Mouse (Mus musculus): ENCODE results near the gene Thpo.

Gene Thpo

GRCm38 (mm10) chr16:20703699-20704400 is 30.5 kb downstream of the Thpo start:
- DNase-seq (ENCODE audit: low read depth, low spot score) = no peak

DNA sequence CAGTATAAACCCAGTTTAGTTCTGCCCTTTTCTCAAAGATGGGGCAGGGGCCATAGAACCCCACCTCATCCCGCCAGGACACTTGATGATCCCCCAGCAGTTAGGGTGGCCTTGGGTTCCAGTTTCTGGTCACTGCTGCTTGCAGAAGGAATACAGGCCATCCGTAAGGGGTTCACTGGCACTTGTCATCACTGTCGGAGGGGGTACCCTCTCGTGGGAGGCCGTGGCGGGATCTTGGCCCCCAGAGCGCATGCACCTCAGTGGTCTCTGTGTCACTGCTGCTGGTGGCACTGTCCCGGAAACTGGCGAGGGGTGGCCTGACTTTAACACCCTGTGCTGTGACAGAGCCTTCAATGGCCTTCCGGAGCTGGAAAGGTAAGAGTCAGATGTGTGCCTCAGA is 31.2 kb downstream of the Thpo start:
- DNase-seq (ENCODE audit: low read depth, low spot score) = no peak

- peak; percentile 71 for DNase-seq (ENCODE audit: low read depth, low spot score)
These were observed 31.8 kb downstream of the Thpo start for GRCm38 (mm10) chr16:20702522-20702893.

DNA sequence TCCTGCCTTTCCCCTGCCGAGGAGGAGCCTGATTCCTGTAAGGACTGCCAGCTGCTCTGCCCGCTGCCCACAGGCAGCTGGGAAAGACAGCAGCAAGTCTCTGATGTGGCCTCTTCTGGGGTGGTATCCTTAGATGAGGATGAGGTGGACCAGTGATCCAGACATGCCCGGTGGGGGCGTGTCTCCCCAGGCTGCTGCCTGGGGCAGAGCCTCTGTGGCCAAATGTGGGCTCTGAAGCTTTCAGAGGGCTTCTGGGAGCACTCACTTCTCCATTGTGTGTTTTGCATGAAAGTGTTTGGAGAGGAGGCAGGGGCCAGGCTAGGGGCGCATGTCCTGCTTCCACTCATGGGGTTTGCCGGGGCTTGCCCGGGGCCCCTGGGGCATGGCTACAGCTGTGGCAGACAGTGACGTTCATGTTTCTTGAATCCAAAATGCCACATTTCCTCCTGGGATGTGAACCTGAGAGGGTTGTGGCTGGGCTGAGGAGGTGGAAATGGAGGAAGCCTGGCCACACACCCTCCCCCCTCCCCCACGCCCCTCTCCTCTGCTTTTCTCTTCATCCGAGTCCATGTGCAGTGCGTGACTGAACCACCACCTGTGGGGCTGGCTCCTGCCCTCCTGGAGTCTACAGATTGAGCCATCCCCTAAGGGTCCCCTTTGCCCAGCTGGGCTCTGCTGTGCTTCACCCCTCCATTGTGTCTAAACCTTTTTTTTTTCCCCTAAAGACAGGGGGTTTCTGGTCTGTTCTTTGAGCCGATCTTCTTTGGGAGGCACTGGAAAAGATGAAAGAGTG is 32.4 kb downstream of the Thpo start:
- no peak for DNase-seq (ENCODE audit: low read depth, low spot score)

DNA sequence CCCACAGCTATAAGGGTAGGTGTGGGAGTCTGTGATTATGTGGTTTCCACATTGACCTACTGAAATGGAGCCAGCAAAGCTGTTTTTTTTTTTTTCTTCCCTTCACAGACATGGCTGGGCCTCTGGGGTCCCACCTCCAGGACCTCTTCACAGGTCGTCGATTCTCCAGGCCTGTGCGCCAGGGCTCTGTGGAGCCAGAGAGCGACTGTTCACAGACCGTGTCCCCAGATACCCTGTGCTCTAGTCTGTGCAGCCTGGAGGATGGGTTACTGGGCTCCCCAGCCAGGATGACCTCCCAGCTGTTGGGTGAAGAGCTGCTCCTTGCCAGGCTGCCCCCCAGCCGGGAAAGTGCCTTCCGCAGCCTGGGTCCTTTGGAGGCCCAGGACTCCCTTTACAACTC is 33.0 kb downstream of the Thpo start:
- DNase-seq (ENCODE audit: low read depth, low spot score) = no peak

DNA sequence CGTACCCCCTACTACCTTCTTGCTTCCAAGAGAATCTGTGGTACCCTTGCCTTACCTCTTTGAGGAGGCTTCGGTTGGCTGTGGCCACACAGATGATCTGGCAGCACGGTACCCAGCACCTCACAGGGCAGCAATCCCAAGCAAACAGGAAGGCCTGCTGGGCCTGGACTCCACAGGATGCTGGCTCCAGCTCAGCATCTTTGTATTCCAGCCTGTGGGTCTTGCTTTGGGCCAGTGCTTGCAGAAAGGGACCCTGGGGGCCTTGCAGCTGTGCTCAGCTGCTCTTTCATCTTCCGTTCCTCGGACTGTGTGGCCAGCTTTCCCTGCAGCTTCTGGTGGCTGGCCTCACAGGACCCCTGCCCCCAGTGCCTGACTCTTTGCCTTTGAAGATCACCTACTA is 34.3 kb downstream of the Thpo start:
- no peak for DNase-seq (ENCODE audit: low read depth, low spot score)

- no peak for DNase-seq (ENCODE audit: low read depth, low spot score)
These were observed 35.0 kb downstream of the Thpo start for GRCm38 (mm10) chr16:20699266-20699665.

DNA sequence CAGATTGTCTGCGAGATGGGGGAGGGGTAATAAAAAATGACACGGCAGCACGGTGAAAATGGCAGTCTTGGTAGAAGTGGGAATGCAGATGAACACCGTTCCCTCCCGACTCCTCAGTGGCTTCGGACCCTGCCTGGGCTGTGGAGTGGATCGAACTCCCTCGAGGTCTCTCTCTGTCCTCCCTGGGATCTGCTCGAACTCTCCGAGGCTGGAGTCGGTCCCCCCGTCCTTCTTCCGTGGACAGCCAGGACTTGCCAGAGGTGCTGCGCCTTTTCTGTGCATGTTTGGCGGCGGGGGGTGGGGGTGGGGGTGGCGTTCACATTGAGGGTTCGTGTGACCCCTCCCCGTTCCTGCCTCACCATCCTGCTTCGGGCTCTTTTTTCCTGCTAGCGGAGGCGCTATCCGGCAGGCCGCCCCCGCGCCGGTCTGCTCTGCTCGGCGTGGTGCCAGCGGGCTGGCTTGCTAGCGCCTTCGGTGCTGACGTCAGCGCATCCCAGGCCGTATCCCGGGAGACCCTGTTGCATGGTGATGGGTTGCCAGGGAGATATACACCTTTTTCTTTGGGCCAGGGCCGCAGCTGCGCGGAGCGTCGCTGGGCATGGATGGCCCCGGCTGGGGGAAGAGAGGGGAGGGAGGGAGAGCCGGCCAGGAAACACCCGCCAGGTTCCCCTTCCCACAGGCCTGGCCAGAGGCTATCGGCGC is 38.5 kb downstream of the Thpo start:
- DNase-seq (ENCODE audit: low read depth, low spot score) = peak; percentile 81

DNA sequence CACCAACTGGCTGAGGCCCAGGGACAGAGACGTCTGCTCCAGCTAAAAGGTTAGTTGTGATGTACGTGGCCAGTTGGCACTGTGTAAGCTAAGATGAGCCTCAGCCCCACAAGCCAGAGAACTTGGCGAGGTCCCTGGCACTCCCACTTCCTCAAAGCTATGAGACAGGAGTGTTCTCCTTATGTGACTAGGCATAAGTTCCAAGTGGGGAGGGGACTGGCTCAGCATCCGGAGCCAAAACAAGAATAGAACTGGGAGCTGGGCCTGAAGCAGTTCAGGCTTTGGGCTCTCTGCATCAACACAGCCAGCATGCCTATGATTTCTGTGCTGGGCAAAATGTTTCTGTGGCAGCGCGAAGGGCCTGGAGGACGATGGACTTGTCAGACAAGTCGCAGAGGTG is 39.5 kb downstream of the Thpo start:
- DNase-seq (ENCODE audit: low read depth, low spot score) = no peak

DNA sequence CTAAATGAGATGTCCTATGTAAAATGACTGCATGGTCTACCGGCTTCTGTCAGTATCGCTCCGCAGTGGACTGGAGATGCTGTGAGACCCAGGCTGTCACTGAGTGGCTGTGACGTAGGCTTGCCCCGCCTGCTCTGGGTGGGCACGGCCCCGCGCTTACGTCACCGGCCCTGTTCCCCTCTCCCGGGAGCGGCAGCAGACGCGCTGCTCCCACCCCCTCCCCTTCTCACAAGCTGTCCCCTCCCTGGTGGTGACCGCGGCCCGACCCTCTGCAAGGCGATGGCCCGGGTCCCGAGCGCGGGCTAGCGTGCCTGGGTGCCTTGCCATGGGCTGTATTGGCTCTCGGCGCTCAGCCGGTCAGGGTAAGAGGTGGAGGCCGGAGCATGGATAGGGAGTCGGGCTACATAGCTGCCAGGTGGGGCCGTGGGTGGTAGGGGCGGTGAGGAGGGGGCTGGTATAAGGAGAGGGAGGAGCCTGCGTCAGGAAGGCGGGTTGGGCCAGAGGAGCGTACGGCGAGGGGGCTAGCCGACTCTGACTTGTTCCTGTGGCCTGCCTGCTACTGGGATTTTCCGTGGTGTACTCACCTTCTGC is 41.1 kb downstream of the Thpo start, which contains the start of gene Fam131a:
Gene Fam131a, plus strand, starts transcription at position 131 of the 591 bp plus-strand sequence.
- peak; percentile 87 for DNase-seq (ENCODE audit: low read depth, low spot score)

- DNase-seq (ENCODE audit: low read depth, low spot score) = no peak
These were observed 41.9 kb downstream of the Thpo start for GRCm38 (mm10) chr16:20692241-20692965.

GRCm38 (mm10) chr16:20691617-20692016 is 42.7 kb downstream of the Thpo start:
- DNase-seq (ENCODE audit: low read depth, low spot score) = no peak

- DNase-seq (ENCODE audit: low read depth, low spot score) = no peak
These were observed 43.5 kb downstream of the Thpo start for GRCm38 (mm10) chr16:20690774-20691173.

DNA sequence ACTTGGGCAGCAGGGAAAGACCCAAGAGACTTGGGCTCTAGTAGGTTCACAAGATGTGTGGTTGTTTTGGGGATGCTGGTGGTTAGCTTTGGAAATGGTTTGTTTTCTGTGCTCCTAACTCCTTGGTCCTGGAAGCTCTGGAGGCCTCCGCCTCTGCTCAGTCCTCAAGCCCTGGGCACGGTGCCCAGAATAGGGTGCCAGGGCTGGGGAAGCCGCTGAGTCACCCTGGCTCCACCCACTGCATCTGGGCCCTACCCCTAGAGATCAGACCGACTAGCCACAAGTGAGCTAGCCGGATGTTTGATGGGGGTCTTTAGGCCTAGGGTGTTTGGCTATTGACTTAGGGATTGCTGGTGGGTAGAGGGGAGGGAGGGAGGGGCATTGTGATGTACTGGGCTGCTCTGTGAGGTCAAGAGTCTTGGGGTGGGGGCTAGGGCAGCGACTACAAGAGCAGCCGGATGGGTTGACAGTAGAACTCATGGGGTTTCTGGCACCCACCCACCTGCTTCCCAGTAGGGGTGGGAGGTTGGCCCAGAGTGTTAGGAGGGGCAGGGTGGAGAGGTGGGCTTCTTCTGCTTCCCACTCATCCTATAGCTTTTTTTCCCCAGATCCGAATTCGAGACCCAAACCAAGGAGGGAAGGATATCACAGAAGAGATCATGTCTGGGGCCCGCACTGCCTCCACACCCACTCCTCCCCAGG is 56.2 kb downstream of the Thpo start:
- DNase-seq (ENCODE audit: low read depth, low spot score) = no peak

DNA sequence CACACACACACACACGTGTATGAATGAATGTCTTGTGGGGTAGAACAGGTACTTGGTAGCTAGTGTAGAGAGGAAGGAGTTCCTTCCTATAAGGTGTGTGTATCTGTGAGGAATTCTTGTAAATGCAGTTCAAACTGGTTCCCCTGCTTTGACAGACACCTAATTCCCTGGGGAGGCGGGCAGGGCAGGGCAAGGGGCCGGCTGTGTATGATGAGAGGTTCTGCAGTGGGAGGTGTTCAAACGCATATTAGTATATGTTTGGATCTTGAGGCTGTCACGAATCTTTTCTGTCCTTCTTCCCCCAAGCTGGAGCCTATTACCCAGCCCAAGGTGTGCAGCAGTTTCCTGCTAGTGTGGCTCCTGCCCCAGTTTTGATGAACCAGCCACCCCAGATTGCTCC is 56.9 kb downstream of the Thpo start:
- no peak for DNase-seq (ENCODE audit: low read depth, low spot score)

GRCm38 (mm10) chr16:20676702-20677101 is 57.6 kb downstream of the Thpo start:
- no peak for DNase-seq (ENCODE audit: low read depth, low spot score)

GRCm38 (mm10) chr16:20675213-20675612 is 59.1 kb downstream of the Thpo start:
- no peak for DNase-seq (ENCODE audit: low read depth, low spot score)

Data from forelimb bud, embryonic 11.5 days (tissue).